Mouse (Mus musculus) neural tube, embryonic 15.5 days (tissue): ENCODE results near the gene Rngtt. TPM values are rescaled to one million over a fixed set of nuclear protein-coding genes. Genes with fewer than 3 reads are reported as not detected.

ENCODE experiments used
- ATAC-seq: fragments of 200-750 bp; cut with Nextera tagmentation; 2 replicates; pipeline ENCODE4 v1.8.0; 2017; ENCODE audit warnings: mild to moderate bottlenecking, moderate TSS enrichment, moderate library complexity; ENCODE audit not compliant: low FRiP score
- H3K27ac ChIP-seq: fragments of 300-500 bp; sonication (generic); replicated peaks from 2 replicates; pipeline ENCODE4 v1.5.1; 2015; ENCODE audit warnings: mild to moderate bottlenecking, inconsistent platforms
- H3K27me3 ChIP-seq: fragments of 300-500 bp; sonication (generic); replicated peaks from 2 replicates; pipeline ENCODE4 v1.6.1; 2015; ENCODE audit warnings: inconsistent platforms
- H3K36me3 ChIP-seq: fragments of 300-500 bp; sonication (generic); 2 replicates; pipeline ENCODE4 v1.6.1; 2015; ENCODE audit warnings: inconsistent platforms
- H3K4me1 ChIP-seq: fragments of 300-500 bp; sonication (generic); 2 replicates; pipeline ENCODE4 v1.6.1; 2015; ENCODE audit warnings: inconsistent platforms
- H3K4me2 ChIP-seq: fragments of 300-500 bp; sonication (generic); 2 replicates; pipeline ENCODE4 v1.6.1; 2015; ENCODE audit warnings: inconsistent platforms, mild to moderate bottlenecking, moderate library complexity
- H3K4me3 ChIP-seq: fragments of 300-500 bp; sonication (generic); replicated peaks from 2 replicates; pipeline ENCODE4 v1.5.1; 2015; ENCODE audit warnings: mild to moderate bottlenecking, inconsistent platforms
- H3K9ac ChIP-seq: fragments of 300-500 bp; sonication (generic); replicated peaks from 2 replicates; pipeline ENCODE4 v1.6.1; 2015; ENCODE audit warnings: mild to moderate bottlenecking, inconsistent platforms
- H3K9me3 ChIP-seq: fragments of 300-500 bp; sonication (generic); replicated peaks from 2 replicates; pipeline ENCODE4 v1.6.1; 2016; ENCODE audit warnings: inconsistent platforms
- WGBS: fragments of 180-500 bp; shearing (Covaris S2); methylation state at CpG from one replicate; pipeline ENCODE4 v1.1.7; 2015; ENCODE audit warnings: mixed read lengths; 5-methylcytosine and 5-hydroxymethylcytosine counted together
- polyA plus RNA-seq: library from polyadenylated mRNA; unstranded; fragments of >200 nt; fragmentation: Nextera tagmentation; extraction: Ambion mirVana; gene quantifications from 2 replicates; pipeline ENCODE4 v1.2.1, GENCODE M21; 2015

Gene Rngtt
- 20.0 and 21.2 TPM in 2 replicates for polyA plus RNA-seq

- WGBS, result 3% methylated on average over 60 of the region's 60 CpGs
- Histone ChIP-seq H3K4me2 (peak within 1 kb of the TSS; percentile 73), H3K4me3 (peak within 1 kb of the TSS; percentile 79), H3K27me3 (no peaks in the 10 kb centered on the region), H3K36me3 (no peaks in the 10 kb centered on the region), H3K27ac (peak within 1 kb of the TSS; percentile 74), H3K9me3 (no peaks in the 10 kb centered on the region), H3K9ac (peak within 1 kb of the TSS; percentile 75), H3K4me1 (peaks cover 16% of the 10 kb centered on the region)
- ATAC-seq, result peak; percentile 97
Observed at GRCm38 (mm10) chr4:33309764-33310757, at the start of gene Rngtt. Gene Rngtt, plus strand, starts transcription at chr4:33310311.

DNA sequence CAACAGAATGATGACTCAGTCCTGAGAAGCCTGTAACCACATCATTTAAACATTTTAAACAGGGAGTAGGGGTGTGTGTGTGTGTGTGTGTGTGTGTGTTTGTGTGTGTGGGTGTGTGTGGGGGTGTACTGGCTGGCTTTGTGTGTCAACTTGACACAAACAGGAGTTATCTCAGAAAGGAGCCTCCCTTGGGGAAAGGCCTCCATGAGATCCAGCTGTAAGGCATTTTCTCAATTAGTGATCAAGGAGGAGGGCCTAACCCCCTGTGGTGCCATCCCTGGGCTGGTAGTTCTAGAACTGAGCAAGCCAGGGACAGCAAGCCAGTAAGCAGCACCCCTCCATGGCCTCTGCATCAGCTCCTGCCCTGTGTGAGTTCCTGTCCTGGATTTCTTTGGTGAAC, 49.8 kb upstream of the Rngtt start:
- no peaks in the 10 kb centered on the region for H3K27me3 ChIP-seq
- no peak overlapping the region for H3K4me3 ChIP-seq
- no peak overlapping the region for H3K27ac ChIP-seq
- H3K9ac ChIP-seq, result no peak overlapping the region
- H3K4me1 ChIP-seq, result 0 out of 2 replicates have a peak, but pooled peaks cover 2% of the 10 kb centered on the region
- ATAC-seq, result no peak
- no peak overlapping the region for H3K4me2 ChIP-seq
- no peaks in the 10 kb centered on the region for H3K9me3 ChIP-seq
- H3K36me3 ChIP-seq, result no peaks in the 10 kb centered on the region

DNA sequence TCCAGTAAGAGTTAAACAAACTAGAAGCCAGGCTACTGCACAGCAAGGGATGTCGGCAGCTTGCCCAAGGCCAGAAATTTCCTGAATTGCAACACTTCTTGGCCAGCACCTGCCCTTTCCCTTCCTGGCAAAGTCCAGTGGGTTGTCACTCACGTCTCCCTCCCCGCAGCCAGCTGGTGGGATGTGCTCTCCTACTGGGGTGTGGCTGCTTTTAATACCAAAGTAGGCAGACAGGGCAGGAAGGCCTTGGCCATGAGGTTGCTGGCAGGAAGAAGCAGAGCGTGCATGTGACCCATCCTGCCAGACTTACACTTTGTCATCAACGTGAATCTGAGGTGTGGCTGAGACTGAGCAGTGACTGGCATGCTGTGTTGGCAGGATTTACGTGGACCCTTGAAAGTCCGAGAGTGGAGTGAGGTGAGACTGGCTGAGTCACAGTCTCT, 48.8 kb upstream of the Rngtt start:
- H3K36me3 ChIP-seq, result no peaks in the 10 kb centered on the region
- no peak overlapping the region for H3K9ac ChIP-seq
- H3K27ac ChIP-seq, result no peak overlapping the region
- H3K27me3 ChIP-seq, result no peaks in the 10 kb centered on the region
- no peak overlapping the region for H3K4me2 ChIP-seq
- ATAC-seq, result no peak
- H3K4me1 ChIP-seq, result 0 out of 2 replicates have a peak, but pooled peaks cover 2% of the 10 kb centered on the region
- whole genome bisulfite sequencing, result 62% methylated on average over 7 of the region's 7 CpGs
- no peaks in the 10 kb centered on the region for H3K9me3 ChIP-seq
- H3K4me3 ChIP-seq, result no peak overlapping the region

DNA sequence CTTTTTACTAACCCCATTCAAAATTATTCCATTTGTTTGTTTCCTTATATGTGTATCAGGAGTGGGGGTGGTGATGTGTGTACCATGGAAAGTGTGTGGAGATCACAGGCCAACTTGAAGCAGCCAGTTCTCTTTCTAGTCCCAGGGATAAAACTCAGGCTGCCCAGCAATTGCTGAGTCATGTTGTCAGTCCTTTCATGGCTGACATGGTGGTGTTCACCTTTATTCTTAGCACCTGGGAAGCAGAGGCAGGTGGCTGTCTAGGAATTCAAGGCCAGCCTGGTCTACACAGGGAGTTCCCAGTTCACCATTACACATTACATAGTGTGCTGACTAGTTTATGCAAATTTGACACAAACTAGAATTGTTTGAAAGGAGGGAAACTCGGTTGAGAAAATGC, 47.2 kb upstream of the Rngtt start:
- 85% methylated on average over 1 of the region's 1 CpGs for WGBS
- Histone ChIP-seq H3K27ac (no peak overlapping the region), H3K9ac (no peak overlapping the region), H3K27me3 (no peaks in the 10 kb centered on the region), H3K4me2 (no peak overlapping the region), H3K4me1 (0 out of 2 replicates have a peak, but pooled peaks cover 2% of the 10 kb centered on the region), H3K9me3 (no peaks in the 10 kb centered on the region), H3K36me3 (no peaks in the 10 kb centered on the region), H3K4me3 (no peak overlapping the region)
- ATAC-seq, result no peak

DNA sequence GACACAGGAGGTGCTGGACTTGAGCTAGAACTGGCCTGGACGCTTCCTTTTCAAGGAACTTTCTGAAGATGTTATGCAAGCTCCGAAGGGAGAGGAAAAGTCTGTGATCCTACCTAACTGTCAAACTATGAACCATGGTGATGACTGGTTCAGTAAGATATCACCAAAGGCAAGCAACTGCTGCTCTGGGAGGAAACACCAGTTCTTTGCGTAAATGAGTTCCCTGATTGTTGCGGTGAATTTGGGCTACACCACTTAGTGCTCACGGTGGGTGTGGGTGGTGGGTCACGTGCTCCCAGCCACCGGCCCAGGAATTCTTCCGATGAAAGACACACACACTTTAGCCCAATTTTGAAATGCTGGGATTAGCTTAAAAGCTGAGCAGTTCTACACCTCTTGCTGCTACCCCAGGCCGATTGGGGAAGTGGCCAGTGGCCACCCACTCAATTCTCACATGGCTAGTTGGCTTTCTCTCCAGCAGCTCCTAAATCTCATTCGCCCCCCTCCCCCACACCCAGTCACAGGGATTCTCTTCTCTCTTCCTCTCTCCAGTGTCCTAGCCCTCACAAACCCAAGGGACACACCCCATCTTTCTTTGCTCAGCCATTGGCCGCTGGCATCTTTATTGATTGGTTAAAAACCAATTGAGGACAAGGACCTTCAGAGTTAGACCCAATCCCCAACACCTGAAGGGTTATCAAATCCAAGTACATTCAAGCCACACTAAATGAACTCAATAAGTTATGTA, 45.0 kb upstream of the Rngtt start:
- no peaks in the 10 kb centered on the region for H3K27me3 ChIP-seq
- WGBS, result 89% methylated on average over 11 of the region's 11 CpGs
- no peak overlapping the region for H3K4me2 ChIP-seq
- no peak overlapping the region for H3K27ac ChIP-seq
- H3K4me1 ChIP-seq, result 0 out of 2 replicates have a peak, but pooled peaks cover 2% of the 10 kb centered on the region
- no peak overlapping the region for H3K9ac ChIP-seq
- H3K36me3 ChIP-seq, result no peaks in the 10 kb centered on the region
- ATAC-seq, result no peak
- no peaks in the 10 kb centered on the region for H3K9me3 ChIP-seq
- H3K4me3 ChIP-seq, result no peak overlapping the region

DNA sequence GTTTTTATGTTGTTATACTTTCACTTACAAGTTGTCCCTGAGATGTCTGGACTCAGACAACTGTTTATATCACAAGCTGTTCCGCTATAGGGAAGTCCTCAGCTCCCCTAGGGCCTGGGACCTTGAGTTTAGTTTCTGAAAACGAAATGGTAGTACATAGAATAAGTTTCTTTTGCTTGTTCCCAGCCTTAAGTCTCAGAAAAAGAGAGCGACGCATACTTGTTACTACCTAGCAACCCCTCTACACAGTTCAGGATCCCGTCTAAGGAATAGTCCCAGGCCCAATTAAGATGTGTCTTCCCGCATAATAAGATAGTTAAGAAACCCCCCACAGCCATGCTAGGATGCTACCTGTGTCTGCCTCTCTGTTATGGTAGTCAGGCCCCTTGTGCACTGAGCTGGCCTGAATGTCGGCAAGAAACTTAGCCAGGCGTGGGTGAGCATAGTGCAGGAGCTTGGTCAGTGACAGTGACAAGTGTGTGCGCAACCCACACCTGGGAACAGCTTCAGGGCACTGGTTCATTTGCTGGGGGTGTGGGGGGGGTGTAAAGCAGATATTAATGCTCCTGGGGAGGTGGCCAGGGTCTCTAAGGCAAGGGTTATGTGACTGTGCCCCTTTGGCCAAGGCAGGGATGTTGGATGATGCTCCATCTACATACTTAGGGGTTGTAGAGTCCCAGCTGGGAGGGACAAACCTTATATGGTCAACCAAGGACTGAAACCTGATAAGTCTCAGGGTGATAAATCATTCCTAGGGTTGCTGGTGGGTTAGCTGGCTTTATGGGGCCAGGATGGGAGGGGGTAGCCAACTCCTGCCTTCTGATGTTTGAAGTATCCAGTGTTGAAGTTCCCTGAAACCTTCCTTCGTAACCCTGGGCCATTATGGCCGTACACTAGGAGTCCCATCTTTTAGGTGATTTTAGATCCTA, 39.5 kb upstream of the Rngtt start:
- ATAC-seq, result no peak
- no peak overlapping the region for H3K4me2 ChIP-seq
- no peak overlapping the region for H3K27ac ChIP-seq
- H3K36me3 ChIP-seq, result no peaks in the 10 kb centered on the region
- no peaks in the 10 kb centered on the region for H3K4me1 ChIP-seq
- no peak overlapping the region for H3K4me3 ChIP-seq
- no peaks in the 10 kb centered on the region for H3K9me3 ChIP-seq
- H3K27me3 ChIP-seq, result no peaks in the 10 kb centered on the region
- WGBS, result 84% methylated on average over 11 of the region's 11 CpGs
- no peak overlapping the region for H3K9ac ChIP-seq

DNA sequence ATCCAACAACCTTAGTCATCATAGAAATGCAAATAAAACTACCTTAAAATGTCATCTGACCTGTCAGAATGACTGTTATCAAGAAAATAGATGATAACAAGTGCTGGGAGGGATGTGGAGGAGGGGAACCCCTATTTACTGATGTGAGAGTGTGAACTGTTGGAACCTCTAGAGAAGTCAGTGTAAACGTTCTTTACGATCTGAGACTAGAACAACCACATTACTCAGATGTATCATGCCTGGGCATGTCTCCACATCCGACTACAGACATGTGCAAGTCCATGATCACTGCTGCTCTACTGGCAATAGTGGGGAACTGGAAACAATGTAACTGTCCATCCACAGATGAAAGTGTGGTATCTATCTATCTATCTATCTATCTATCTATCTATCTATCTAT, 36.7 kb upstream of the Rngtt start:
- H3K36me3 ChIP-seq, result no peaks in the 10 kb centered on the region
- H3K27me3 ChIP-seq, result no peaks in the 10 kb centered on the region
- H3K9me3 ChIP-seq, result no peaks in the 10 kb centered on the region
- WGBS, result 82% methylated on average over 3 of the region's 3 CpGs
- no peak overlapping the region for H3K27ac ChIP-seq
- H3K9ac ChIP-seq, result no peak overlapping the region
- no peak overlapping the region for H3K4me2 ChIP-seq
- no peak for ATAC-seq
- no peaks in the 10 kb centered on the region for H3K4me1 ChIP-seq
- no peak overlapping the region for H3K4me3 ChIP-seq

DNA sequence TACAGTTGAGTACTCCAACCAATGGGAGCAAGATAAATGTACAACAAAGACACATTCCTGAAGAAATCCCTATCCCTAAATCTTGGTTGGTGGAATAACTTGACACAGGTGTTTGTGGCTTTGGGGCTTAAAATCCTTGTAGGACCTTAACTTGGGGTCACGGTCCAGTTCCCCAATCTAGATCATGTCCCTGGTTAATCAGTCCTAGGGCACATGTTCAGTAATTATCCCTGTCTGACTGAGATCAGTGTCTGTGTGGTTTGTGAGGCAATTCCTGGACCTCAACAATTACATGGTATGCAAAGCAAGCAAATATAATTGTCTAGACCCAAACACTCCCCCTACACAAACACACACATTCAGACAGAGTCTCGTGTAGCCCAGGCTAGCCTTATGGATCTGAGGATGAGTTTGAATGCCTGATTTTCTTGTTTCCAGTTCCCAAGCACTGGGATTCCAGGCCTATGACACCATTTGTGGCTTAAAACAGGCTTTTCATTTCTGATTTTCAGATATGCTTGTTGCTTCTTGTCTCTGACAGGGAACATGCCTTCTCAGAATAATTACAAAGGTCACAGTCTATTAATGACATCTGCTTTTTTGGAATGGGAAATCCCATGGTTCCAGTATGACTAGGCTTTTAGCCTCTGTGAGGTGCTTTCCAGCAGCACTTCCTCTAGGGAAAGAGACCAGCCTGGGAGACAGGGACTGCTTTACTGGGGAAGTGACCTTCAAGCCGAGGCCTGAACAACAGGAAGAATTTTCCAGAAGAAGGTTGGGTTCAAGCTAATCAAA, 28.0 kb upstream of the Rngtt start:
- H3K9ac ChIP-seq, result no peak overlapping the region
- no peaks in the 10 kb centered on the region for H3K36me3 ChIP-seq
- H3K4me2 ChIP-seq, result no peak overlapping the region
- ATAC-seq, result no peak
- H3K27me3 ChIP-seq, result no peaks in the 10 kb centered on the region
- H3K27ac ChIP-seq, result no peak overlapping the region
- H3K9me3 ChIP-seq, result no peaks in the 10 kb centered on the region
- H3K4me3 ChIP-seq, result no peak overlapping the region
- H3K4me1 ChIP-seq, result no peaks in the 10 kb centered on the region
- WGBS, result 90% methylated on average over 3 of the region's 3 CpGs

DNA sequence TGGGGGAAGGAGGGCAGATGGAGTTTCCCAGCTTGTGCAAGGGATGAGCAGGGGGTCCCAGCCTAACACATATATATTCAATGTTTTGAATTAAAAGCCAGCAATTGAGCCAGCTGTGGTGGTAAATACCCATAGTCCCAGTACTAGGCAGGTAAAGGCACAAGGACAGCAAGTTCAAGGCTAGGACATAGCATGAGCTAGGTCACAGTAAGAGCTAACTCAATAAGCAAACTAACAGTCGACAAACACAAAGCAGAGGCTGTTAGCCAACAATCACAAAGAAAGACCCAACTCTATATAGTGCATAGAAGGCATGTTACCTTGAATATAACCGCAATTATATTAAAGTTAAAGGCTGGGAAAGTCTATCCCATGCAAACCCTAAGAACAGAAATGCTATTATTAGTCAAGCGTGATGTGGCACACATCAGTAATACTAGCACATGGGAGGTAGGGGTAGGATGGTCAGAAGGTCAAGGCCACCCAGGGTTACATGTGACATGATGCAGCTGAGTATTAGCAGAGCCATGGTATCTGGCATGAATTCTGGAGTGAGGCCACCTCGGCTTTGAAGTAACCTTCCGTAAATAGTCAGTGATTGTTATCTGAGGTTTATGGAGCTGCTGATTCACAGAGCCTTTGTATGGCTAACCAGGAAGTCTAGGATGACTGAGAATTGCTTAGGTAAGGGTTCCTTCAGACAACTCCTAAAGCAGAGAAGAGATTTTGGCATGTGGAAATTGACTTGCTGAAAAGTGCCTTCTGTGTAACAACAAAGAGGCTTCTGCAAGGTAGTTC, 25.8 kb upstream of the Rngtt start:
- no peaks in the 10 kb centered on the region for H3K36me3 ChIP-seq
- ATAC-seq, result no peak
- 80% methylated on average over 5 of the region's 5 CpGs for WGBS

DNA sequence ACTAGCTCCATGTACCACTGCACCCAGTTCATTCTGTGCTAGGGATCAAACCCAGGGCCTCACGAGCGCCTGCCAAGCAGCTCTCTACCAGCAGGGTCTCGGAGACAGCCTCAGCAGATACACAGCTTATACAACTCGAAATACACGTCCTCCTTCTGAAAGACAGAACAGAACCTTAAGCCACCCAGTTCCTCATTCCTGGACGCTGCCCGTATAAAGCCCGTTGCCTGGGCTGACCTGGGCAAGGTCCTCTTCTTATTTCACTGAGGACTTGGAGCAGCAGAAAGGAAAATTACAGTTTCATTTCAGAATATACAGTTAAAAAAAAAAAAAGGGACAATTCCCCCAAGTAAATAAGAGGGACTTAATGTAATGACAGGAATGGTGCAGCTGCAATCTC, 24.7 kb upstream of the Rngtt start:
- Histone ChIP-seq H3K4me1 (no peaks in the 10 kb centered on the region), H3K27ac (no peak overlapping the region), H3K9ac (no peak overlapping the region), H3K27me3 (no peaks in the 10 kb centered on the region), H3K4me2 (no peak overlapping the region), H3K36me3 (no peaks in the 10 kb centered on the region), H3K4me3 (no peak overlapping the region), H3K9me3 (no peaks in the 10 kb centered on the region)
- no peak for ATAC-seq
- 88% methylated on average over 8 of the region's 8 CpGs for WGBS

More for the DNA sequence above, 25.8 kb upstream of the Rngtt start:
- Histone ChIP-seq H3K9me3 (no peaks in the 10 kb centered on the region), H3K27ac (no peak overlapping the region), H3K4me3 (no peak overlapping the region), H3K4me1 (no peaks in the 10 kb centered on the region), H3K27me3 (no peaks in the 10 kb centered on the region), H3K4me2 (no peak overlapping the region), H3K9ac (no peak overlapping the region)
